Mouse (Mus musculus) stomach, postnatal 0 days (tissue): ENCODE measurements around the gene Gmeb1. TPM values are rescaled to one million over a fixed set of nuclear protein-coding genes. Genes with fewer than 3 reads are reported as not detected.

Experiments used
- ATAC-seq: fragments of 200-750 bp; cut with Nextera tagmentation; 2 replicates; pipeline ENCODE4 v1.8.0; 2017; ENCODE audit not compliant: low FRiP score, low TSS enrichment
- DNase-seq: peaks from one replicate; pipeline ENCODE4 v3.0.0-alpha.2; 2016; ENCODE audit warnings: low spot score
- H3K27ac ChIP-seq: fragments of 300-500 bp; sonication (generic); replicated peaks from 2 replicates; pipeline ENCODE4 v1.5.1; 2014; ENCODE audit warnings: mild to moderate bottlenecking, control low read depth
- H3K27me3 ChIP-seq: fragments of 300-500 bp; sonication (generic); 2 replicates; pipeline ENCODE4 v1.6.1; 2014; ENCODE audit warnings: low read length; ENCODE audit not compliant: control insufficient read depth, insufficient read depth
- H3K36me3 ChIP-seq: fragments of 300-500 bp; sonication (generic); 2 replicates; pipeline ENCODE4 v1.6.1; 2014; ENCODE audit warnings: low read length, mixed read lengths; ENCODE audit not compliant: control insufficient read depth, insufficient read depth
- H3K4me1 ChIP-seq: fragments of 300-500 bp; sonication (generic); replicated peaks from 2 replicates; pipeline ENCODE4 v1.6.1; 2014; ENCODE audit warnings: antibody characterized with exemption; ENCODE audit not compliant: control insufficient read depth, insufficient read depth
- H3K4me2 ChIP-seq: fragments of 300-500 bp; sonication (generic); replicated peaks from 2 replicates; pipeline ENCODE4 v1.6.1; 2014; ENCODE audit warnings: low read depth, mild to moderate bottlenecking, control low read depth, moderate library complexity
- H3K4me3 ChIP-seq: fragments of 300-500 bp; sonication (generic); 2 replicates; pipeline ENCODE4 v1.5.1; 2014; ENCODE audit warnings: low read depth, low read length, control low read depth
- H3K9ac ChIP-seq: fragments of 300-500 bp; sonication (generic); 2 replicates; pipeline ENCODE4 v1.6.1; 2014; ENCODE audit warnings: mild to moderate bottlenecking, low read length, control low read depth, mixed read lengths
- H3K9me3 ChIP-seq: fragments of 300-500 bp; sonication (generic); 2 replicates; pipeline ENCODE4 v1.6.1; 2016; ENCODE audit warnings: low read length; ENCODE audit not compliant: control insufficient read depth
- CTCF ChIP-seq: IDR thresholded peaks from 2 replicates; pipeline ENCODE4 v1.5.1; 2016; ENCODE audit warnings: antibody characterized with exemption, low read depth, mild to moderate bottlenecking, moderate library complexity
- EP300 ChIP-seq: optimal IDR thresholded peaks from 2 replicates; pipeline ENCODE3; 2016; ENCODE audit warnings: antibody characterized with exemption
- WGBS: fragments of 180-500 bp; shearing (Covaris S2); extraction: QIAGEN DNeasy Blood & Tissue Kit; methylation state at CpG from one replicate; pipeline ENCODE4 v1.1.7; 2014; 5-methylcytosine and 5-hydroxymethylcytosine counted together
- polyA plus RNA-seq: library from polyadenylated mRNA; unstranded; fragments of >200 nt; fragmentation: Nextera tagmentation; extraction: Ambion mirVana; gene quantifications from 2 replicates; pipeline ENCODE4 v1.2.1, GENCODE M21; 2015

Gene Gmeb1
- 11.2 and 11.4 TPM in 2 replicates for polyA plus RNA-seq

DNA sequence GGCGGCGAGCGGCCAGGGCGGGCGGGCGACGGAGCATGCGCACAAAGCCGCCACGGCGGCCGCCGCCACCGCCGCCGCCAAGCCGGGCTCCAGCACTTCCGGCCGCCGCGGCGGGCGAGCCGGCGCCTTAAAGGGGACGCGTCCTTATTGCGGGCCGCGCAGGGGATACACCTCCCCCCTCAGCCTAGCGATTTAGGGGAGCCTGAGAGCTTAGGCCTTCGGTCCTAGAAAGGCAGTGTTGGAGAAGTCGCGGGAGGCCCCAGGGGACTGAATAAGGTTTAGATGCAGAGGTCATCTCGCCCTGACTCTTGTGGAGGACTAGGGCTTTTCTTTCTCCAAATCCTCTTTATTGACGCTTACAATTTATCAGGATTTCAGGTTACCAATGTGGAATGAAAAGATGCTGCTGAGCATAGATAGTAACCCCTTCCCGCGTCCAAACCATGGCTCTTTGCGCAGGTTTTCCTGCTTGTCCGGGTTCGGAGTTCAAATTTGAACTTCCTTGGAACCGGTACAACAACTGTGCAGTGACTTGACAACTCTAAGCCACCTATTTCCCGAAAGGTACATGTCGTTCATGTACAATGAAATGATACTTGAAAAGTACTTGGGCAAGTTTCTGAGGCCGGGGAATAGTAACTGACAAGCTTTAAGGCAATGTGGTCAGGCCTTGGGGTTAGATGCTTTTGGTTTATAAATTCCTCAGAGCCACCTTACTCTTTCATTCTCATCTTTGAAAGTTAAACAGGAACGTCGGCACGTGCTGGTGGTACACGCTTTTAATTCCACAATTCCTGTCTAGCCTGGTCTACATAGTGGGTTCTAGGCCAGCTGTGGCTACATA lies at the start of gene Gmeb1:
TSS of gene Gmeb1 (minus strand) at position 89 of the 844 bp plus-strand sequence.
- peak within 1 kb of the TSS; percentile 96 for H3K27ac ChIP-seq
- no peaks in the 10 kb centered on the region for H3K27me3 ChIP-seq
- H3K4me2 ChIP-seq = peak within 1 kb of the TSS; percentile 92
- no peaks in the 10 kb centered on the region for H3K4me1 ChIP-seq
- 10% methylated on average over 38 of the region's 49 CpGs for WGBS
- H3K9ac ChIP-seq = peak within 1 kb of the TSS; percentile 97
- ATAC-seq (peak; percentile 89), DNase-seq (peak; percentile 77)
- no peaks in the 10 kb centered on the region for H3K9me3 ChIP-seq
- H3K36me3 ChIP-seq = no peaks in the 10 kb centered on the region
- TF ChIP-seq CTCF (no peak), EP300 (no peak)
- H3K4me3 ChIP-seq = peak within 1 kb of the TSS; percentile 70

DNA sequence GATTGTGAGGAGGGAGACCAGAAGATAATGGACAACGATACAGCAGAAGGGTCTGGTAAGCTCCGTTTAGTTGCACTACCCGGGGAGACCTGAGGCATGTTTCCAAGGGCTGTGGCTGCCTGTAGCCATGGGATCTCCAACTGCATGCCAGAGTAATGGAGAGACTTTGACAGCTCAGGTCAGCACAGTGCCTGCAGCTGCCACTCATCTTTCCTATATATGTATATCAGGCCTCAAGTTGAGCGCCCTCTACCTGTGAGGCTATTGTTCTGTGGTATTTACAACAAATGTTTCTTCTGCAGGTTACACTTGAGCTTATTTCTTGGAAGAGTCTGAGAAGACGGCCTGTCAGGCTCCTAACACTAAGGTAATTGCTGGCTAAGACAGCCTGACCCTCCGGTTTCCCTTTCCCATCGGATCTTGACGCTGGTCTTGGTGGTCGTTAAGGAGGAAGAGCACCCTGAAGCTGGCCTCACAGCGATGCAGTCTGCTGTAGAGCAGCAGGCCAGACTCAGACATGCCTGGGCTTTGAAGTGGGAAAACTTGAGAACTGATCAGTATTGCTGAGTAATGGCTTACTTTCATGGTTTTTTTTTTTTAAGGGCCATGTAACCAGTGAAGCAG lies 48.6 kb upstream of the Gmeb1 start:
- DNase-seq = peak; percentile 68
- TF ChIP-seq EP300 (no peak), CTCF (peak; percentile 79)
- Histone ChIP-seq H3K4me1 (no peaks in the 10 kb centered on the region), H3K9ac (peak overlapping the region; percentile 92), H3K36me3 (peaks cover 6% of the 10 kb centered on the region), H3K9me3 (no peaks in the 10 kb centered on the region), H3K4me3 (peak overlapping the region; percentile 78), H3K27me3 (no peaks in the 10 kb centered on the region), H3K27ac (peak overlapping the region; percentile 93; the same call in 1 of the 2 replicates), H3K4me2 (peak overlapping the region; percentile 77)
- ATAC-seq = peak; percentile 46; the same call in 1 of the 2 replicates
- 23% methylated on average over 10 of the region's 10 CpGs for WGBS

DNA sequence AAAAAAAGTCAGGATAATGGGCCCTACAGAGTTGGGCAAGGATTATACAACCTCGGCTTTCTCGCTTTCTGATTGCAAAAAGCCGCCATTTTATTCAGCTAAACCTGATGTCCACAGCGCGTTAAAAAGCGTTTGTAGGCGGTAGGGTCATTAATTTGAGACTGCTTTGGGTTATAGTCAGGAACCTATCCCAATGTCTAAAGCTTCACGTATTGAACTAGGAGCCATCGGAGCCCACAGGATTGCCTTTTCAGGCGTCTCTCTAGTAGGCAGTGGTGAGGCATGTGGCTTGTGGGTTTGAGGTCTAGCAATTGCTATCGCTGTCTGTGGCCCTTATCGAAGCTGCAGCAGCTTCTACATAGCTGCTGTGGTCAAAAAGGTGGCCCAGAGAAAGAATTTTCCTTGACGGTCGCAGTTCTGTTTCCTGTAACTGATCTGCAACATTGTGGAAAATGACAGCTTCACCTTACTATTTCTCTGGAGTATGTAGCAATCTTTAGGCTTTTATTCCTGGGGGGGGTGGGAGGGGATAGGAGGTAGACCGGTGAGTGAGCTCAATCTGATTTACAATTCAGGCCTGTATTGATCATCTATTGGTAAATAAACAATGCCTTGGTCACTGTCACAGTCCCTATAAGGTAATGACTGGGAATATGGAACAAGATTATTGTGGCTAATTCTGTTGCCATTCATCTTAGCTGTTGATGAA lies 47.9 kb upstream of the Gmeb1 start:
- Histone ChIP-seq H3K4me3 (peak overlapping the region; percentile 78), H3K27me3 (no peaks in the 10 kb centered on the region), H3K36me3 (peaks cover 6% of the 10 kb centered on the region), H3K4me1 (no peaks in the 10 kb centered on the region), H3K9ac (peak overlapping the region; percentile 92), H3K9me3 (no peaks in the 10 kb centered on the region), H3K4me2 (peak overlapping the region; percentile 77), H3K27ac (peak overlapping the region; percentile 93)
- WGBS = under 1% methylated on average over 15 of the region's 15 CpGs
- ATAC-seq (no peak), DNase-seq (peak; percentile 31)
- no peak for TF ChIP-seq CTCF
- no peak for TF ChIP-seq EP300

DNA sequence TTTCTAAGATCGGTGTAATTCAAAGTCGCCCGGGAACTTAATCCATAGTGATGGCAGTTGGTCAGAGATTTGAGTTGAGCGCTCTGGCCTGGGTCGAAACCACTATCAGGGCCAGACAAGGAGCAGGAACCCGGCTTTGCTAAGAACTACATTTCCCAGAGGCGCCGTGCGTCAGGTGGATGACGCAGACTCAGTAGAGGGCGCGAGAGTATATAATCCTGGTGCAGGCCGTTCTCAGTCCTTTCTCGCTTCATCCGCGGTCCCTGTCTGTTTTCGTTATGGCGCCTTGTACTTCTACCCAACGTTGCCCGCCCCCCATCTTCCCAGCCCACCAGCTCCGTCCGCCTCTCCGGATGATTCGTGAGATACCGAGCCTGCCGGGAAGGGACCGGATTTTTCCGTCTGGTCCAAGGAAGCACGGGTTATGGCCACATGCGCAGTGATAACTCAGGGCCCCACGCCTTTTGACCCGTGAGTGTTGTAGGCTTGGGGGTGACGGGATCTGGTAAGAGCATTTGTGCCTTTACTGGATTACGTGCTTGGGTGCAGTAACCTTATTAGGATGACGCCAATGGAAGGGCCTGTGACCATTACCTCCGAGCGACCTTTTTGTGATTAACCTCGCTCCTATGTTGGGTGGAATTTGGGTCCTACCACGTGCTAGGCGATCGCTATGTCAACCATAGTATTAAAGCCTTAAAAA lies 47.2 kb upstream of the Gmeb1 start:
- Histone ChIP-seq H3K4me2 (peak overlapping the region; percentile 77), H3K9me3 (no peaks in the 10 kb centered on the region), H3K27ac (peak overlapping the region; percentile 93), H3K36me3 (peaks cover 6% of the 10 kb centered on the region; the same call in 1 of the 2 replicates), H3K4me3 (peak overlapping the region; percentile 78), H3K9ac (peak overlapping the region; percentile 92), H3K27me3 (no peaks in the 10 kb centered on the region), H3K4me1 (no peaks in the 10 kb centered on the region)
- under 1% methylated on average over 41 of the region's 41 CpGs for WGBS
- ATAC-seq = peak; percentile 94
- peak; percentile 89 for DNase-seq
- no peak for TF ChIP-seq CTCF
- TF ChIP-seq EP300 = no peak

DNA sequence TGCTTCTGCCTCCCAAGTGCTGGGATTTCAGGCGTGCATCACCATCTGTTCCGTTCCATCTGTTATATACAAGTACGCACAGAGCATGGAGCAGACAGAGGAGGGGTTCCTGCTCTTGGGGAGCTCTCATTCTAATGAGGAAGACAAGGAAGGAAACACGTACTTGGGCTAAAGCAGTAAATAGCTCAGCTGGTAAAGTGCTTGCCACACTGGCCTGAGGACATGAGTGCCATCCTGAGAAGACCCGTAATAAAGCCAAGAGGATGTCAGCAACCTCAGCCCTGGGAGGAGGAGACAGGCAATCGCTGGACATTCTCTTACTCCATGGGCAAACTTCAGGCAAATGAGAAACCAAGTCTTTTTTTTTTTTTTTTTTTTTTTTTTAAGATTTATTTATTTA lies 44.6 kb upstream of the Gmeb1 start:
- no peak overlapping the region for H3K4me3 ChIP-seq
- ATAC-seq (no peak), DNase-seq (no peak)
- TF ChIP-seq EP300 (no peak), CTCF (no peak)
- H3K4me1 ChIP-seq = peaks cover 3% of the 10 kb centered on the region; the same call in 1 of the 2 replicates
- 75% methylated on average over 6 of the region's 6 CpGs for WGBS
- H3K9ac ChIP-seq = no peak overlapping the region
- H3K9me3 ChIP-seq = no peaks in the 10 kb centered on the region
- H3K4me2 ChIP-seq = no peak overlapping the region
- H3K27me3 ChIP-seq = no peaks in the 10 kb centered on the region
- no peak overlapping the region for H3K27ac ChIP-seq
- H3K36me3 ChIP-seq = peaks cover 6% of the 10 kb centered on the region; the same call in 1 of the 2 replicates
